Mouse (Mus musculus) frontal cortex, postnatal 14 days (tissue): ENCODE data around the gene Fanci.

ENCODE experiments used
- DNase-seq, 2 experiments: peaks; one replicate each; pipeline ENCODE4 v3.0.0; 2022; ENCODE audit warnings: low spot score in 2 of 2

Fanci gene

GRCm38 (mm10) chr7:79463376-79464077 is 71.8 kb downstream of the Fanci start:
- no peak for DNase-seq

GRCm38 (mm10) chr7:79464776-79465420 is 73.2 kb downstream of the Fanci start:
- no peak for DNase-seq

- peak in 1 of 2 experiments; percentile 55 for DNase-seq
Observed at GRCm38 (mm10) chr7:79465461-79466044, 73.8 kb downstream of the Fanci start.

- DNase-seq = peak; percentile 98 to 100
Observed at GRCm38 (mm10) chr7:79466053-79466901, 74.5 kb downstream of the Fanci start, which contains the start of gene Polg. TSS of gene Polg (minus strand) at chr7:79466362.

GRCm38 (mm10) chr7:79467951-79468350 is 76.2 kb downstream of the Fanci start:
- no peak for DNase-seq

GRCm38 (mm10) chr7:79468994-79469393 is 77.3 kb downstream of the Fanci start:
- DNase-seq = no peak

- no peak for DNase-seq
Observed at GRCm38 (mm10) chr7:79469766-79470165, 78.0 kb downstream of the Fanci start.

GRCm38 (mm10) chr7:79470718-79471117 is 79.0 kb downstream of the Fanci start:
- DNase-seq = no peak

GRCm38 (mm10) chr7:79471436-79471835 is 79.7 kb downstream of the Fanci start:
- DNase-seq = no peak

- DNase-seq = no peak
Observed at GRCm38 (mm10) chr7:79472792-79473191, 81.1 kb downstream of the Fanci start.

- no peak for DNase-seq
Observed at GRCm38 (mm10) chr7:79473496-79474194, 81.9 kb downstream of the Fanci start.

GRCm38 (mm10) chr7:79474831-79475399 is 83.2 kb downstream of the Fanci start:
- DNase-seq = no peak

GRCm38 (mm10) chr7:79486528-79486927 is 94.8 kb downstream of the Fanci start:
- peak in 1 of 2 experiments; percentile 57 for DNase-seq

GRCm38 (mm10) chr7:79493915-79494314 is 102.2 kb downstream of the Fanci start:
- peak in 1 of 2 experiments; percentile 74 for DNase-seq

GRCm38 (mm10) chr7:79495988-79496815 is 104.5 kb downstream of the Fanci start:
- DNase-seq = peak in 1 of 2 experiments; percentile 91

- DNase-seq = no peak
Observed at GRCm38 (mm10) chr7:79496816-79497328, 105.1 kb downstream of the Fanci start.

GRCm38 (mm10) chr7:79497701-79498115 is 106.0 kb downstream of the Fanci start:
- no peak for DNase-seq

GRCm38 (mm10) chr7:79498356-79498755 is 106.6 kb downstream of the Fanci start:
- DNase-seq = no peak

- DNase-seq = no peak
Observed at GRCm38 (mm10) chr7:79498965-79499595, 107.4 kb downstream of the Fanci start.
